Mouse (Mus musculus) hindlimb bud, embryonic 11.5 days (tissue): ENCODE data around the gene Grhpr.
A peak's percentile ranks its signal among the peaks of the same experiment; 100 is the strongest.
"Not testable (repeated sequence)": the region's sequence is repeated elsewhere in the genome, so short reads cannot be mapped to it uniquely, and the experiment has no call there.

Experiments
- DNase-seq: peaks from one replicate; pipeline ENCODE4 v3.0.0-alpha.2; 2012; ENCODE audit warnings: low read depth, low spot score; ENCODE audit errors: extremely low spot score

The Grhpr gene

DNA sequence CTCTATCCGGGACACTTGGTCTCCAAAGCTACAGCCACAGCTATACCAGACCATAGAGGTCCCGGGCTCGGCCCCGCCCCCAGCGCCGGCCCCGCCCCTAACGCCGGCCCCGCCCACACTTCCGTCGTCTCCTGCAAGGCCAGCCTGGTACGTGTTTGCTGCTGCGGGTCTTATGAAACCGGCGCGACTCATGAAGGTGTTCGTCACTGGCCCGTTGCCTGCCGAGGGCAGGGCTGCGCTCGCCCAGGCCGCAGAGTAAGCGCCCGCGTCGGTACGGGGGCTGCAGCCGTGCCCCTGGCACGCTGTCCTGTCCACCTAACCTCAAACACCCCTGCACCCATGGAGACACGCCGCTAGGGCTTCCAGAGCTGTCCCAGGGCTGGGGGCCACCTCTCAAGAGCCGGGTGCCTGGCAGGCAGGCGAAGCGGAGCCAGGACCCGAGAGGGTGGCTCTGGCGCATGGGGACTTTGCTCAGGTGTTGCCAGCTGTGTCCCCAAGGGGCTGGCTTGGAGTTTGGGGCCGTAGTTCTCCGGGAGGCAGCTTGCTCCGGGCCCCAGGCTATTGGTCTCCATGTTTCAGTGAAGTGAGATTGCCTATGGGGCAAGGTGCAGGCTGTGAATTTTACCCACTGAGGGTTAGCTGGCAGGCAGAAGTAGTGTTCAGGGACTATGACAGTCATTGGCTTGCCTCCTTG, at the start of gene Grhpr:
Gene Grhpr, plus strand, starts transcription at position 116 of the 694 bp plus-strand sequence.
- DNase-seq = peak; percentile 22

DNA sequence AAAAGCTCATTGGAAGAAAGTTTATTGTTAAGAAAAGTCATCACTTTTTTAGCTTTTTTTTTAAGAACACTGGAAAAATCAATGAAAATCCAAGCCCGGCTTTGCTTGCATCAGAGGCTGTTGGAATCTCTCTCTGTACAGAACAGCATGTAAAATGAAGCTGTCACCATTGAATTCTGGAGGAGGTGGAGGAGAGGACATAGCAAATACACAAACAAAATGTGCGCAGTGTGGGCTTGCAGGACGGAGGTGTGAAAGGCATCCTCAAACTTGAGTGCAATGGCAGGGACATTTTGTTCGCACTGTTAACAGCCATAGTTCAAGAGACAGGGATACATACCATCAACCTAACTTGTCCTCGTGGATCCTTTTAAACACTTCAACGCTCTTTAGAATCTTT, 49.5 kb upstream of the Grhpr start:
- DNase-seq = no peak

DNA sequence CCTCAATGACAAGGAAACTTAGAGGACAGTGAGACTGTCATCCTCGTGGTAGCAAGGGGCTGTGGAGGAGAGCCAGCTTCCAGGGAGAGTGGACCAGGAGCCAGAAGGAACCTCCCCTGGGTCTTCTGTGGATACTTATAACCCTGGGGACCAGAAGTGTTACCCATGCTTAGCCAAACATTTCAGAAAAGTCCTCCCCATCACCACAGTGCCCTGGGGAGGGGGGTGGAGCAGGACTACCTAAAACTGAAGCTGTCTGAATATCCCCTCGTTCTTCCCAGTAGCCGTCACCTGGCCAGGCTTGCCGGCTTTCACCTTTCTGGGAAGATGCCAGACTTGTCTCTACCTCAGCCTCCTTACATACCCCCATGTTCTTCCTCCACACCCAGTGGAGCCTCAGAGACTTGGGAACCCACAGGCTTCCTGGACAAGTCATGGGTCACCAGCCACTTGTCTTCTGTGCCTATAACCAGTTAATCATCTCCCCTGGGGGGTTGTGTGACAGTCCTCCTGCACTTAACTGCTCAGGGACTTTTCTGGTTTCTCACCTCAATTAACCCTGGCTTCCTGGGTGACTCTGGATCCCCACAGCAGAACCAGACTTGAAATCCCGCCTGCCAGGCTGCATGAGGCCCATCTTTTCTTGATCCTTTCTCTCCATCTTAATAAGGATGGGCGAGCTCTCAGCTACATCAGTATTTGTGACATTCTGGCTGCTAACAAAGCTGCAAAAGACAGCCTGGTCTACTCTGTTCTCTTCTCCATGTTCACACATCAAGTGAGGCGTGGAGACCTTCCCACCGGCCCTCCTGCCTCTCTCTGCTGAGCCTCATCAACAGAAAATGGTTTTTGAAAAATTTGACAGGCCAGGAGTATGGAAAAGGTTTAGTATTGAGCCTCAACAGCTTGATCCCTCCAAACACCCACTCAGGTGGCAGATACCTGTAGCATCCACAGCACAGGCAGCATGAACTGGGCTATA, 42.5 kb upstream of the Grhpr start:
- DNase-seq = no peak

DNA sequence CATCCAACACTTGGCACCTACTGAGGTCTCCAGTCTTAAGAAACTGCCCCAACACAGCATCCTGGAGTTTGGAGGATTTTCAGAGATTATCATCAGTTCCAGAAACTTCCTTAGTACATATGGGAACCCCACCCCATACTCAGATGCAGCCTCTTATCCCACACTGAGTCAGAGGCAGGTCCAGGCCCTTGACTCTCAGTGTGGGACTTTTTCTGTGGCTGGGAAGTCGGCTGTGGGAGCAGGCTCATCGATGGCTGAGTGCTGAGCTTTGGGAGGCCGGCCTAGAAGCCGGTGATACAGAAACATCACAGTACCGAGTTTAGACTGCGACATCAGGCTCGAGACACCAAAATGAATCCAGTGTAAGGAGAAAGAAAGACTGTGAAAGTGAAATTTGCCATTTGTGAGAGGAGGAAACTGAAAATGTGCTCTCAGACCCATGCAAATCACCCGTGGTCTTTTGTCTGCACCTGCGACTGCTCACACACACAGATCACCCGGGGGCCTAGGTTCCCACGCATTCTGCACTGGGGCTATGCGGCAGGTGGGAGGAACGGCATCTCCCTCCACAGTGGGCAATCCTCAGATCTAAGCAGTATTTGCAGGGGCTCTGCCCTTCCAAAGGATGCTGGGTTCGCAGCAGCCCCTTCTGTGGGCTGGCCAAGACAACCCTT, 41.5 kb upstream of the Grhpr start:
- no peak for DNase-seq

DNA sequence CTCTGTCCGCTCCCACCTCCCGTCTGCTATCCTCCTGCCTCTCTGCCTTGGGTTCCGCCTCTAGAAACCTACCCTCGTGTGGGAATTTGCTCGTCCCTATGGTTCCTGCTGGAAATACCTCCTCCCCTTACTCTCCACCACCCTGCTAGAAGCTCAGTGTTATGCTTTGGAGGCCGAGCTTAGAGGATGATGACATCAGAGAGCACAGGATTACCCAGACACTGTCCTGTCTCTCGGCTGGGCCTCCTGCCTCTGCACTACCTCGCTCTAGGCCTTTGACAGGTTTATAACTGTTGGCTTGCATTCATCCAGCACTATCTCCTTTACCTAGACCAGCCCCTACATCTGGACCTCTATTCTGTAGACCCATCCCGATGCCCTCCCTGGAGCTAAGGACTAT, 40.9 kb upstream of the Grhpr start:
- no peak for DNase-seq

DNA sequence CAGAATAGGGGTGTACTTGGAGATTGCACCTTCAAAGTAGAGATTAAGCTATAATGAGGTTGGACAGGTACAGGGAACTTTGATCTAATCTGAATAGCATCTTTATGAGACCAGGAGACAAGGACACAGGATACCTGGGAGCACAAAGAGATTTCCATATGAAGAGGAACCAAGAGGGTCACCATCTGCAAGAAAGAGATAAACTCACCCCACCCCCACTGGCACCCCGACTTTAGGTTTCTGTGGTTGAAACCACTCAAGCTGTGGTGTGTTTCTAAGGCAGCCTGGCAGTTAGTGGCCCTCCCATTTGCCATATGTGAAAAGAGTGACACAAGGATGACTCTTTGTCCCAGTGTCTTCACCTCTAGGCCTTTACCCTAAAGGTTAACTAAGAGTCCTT, 39.0 kb upstream of the Grhpr start:
- DNase-seq = no peak

DNA sequence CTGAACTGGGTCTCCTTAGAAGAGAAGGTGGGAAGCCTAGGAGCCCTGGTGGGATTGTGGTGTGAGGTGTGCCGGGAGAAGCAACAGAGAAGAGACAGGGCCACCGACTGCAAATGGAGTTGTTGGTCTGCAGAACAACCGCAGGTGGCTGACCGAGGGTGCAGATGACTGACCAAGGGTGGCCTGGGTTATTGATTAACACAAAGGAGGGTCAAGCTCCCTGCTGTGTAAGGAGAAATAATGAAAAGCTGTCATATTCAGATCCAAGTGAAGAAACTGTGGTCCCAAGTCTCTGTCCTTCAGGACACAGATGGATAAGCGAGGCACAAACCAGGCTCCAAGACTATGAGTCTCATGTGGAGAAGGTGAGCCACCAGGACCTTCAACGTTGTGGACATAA, 37.7 kb upstream of the Grhpr start:
- DNase-seq = no peak

DNA sequence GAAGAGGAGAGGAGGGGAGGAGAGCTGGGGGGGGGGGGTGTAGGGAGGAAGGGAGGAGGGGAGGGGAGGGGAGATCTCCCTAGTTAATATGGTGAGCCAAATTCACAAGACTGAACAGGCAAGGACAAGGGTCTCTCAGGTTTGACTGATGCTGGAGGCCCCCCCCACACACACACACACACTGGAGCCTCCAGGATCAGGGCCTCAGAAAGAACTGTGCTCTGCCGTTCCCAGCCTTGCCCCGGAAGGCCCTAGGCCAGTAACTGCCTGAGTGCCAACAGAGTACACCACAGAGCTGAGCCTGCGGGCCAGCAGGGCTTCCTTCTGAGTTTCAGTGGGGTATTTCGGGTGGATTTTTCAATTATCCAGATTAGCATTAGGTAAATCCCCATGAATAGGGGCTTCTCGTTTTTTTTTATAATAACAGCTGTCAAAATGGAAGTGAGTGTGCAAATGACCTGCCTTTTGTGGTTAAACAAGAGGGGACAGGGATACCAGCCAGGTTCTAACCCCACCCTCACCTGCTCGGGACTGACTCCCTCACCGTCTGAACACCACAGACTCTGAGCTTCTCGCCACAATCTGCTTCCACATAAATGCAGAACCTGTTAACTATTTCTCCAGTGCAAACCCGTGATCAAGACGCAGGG, 36.6 kb upstream of the Grhpr start:
- DNase-seq = no peak

DNA sequence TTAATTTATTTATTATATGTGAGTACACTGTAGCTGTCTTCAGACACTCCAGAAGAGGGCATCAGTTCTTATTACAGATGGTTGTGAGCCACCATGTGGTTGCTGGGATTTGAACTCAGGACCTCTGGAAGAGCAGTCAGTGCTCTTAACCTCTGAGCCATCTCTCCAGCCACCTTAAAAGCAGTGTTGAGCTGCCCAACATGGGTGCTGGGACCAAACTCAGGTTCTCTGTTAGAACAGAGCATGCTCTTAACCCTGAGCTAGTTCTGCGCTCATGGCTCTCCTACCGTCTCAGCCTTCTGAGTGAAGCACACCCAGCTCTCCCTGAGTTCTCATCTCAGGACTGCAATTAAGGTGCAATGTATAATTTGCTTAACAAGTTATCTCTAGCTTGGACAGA, 35.1 kb upstream of the Grhpr start:
- not testable (repeated sequence) for DNase-seq

DNA sequence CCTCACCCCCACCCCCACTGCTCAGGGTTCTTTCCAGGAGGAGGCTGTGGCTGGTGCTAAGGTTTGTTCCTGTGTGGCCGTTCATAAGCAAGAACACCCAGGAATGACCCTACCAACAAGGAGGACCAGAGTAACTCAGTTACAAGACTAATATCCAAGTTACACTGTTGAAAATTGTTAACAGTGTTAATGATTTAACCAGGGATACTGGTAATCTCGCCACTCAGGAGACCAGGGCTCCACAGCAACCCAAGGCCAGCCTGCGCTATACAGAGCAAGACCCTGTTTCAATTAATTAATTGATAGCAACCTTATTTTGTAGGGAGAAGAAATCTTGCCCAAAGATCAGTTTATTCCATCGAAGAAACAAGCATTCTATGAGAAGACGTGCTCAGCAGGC, 33.7 kb upstream of the Grhpr start:
- no peak for DNase-seq

DNA sequence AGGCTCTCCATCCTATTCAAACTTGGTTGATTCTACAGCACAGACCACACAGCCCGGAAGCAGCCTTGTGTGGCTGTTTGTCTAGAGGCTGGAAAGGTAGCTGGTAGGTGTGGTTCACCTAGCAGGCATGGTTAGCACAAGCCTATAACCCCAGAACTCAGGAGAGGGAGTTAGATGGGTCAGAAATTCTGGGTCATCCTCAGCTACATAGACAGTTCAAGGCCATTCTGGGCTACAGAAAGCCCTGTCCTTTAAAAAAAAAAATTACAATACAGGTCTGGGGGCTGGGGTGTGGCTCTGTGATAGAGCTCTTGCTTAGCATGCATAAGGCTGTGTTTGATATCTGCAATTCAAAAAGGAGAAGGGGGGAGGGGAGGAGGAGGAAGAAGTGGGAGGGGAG, 32.9 kb upstream of the Grhpr start:
- DNase-seq = no peak

DNA sequence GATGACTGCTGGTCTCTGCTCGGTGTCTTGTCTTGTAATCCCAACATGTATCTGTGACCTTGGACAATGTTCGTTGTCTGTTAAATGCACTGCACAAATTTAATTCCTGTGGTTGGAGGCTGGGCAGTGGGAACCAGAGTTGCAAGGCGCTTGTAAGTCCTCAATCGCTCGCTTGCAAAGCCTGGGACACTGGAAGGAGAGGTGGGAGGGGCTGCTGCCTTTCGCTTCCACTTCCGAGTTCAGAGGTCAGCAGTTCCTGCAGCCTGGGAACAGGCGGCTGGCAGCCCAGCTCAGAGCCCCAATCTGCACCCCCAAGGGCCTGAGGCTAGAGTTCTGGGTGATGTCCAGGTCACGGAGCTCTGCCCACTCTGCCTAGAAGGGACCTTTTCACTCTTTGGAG, 28.2 kb upstream of the Grhpr start:
- DNase-seq = no peak

DNA sequence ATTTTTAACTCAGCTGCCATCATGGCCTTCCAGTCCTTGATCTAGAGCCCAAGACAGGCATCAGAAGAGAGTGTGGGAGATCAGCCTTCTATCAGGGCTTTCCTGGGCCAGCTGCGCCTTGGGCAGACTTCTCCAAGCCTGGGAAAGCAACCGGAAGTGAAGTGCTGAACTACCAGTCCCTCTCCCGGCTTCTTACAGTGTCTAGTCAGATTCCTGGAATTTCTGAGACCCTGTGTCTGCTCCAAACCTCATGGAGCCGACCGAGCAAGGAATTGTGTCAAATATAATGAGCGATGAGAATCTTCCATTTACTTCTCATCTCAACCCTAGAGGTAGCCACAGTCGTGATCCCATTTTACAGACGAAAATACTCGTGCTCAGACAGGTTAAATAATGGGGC, 22.4 kb upstream of the Grhpr start:
- no peak for DNase-seq

DNA sequence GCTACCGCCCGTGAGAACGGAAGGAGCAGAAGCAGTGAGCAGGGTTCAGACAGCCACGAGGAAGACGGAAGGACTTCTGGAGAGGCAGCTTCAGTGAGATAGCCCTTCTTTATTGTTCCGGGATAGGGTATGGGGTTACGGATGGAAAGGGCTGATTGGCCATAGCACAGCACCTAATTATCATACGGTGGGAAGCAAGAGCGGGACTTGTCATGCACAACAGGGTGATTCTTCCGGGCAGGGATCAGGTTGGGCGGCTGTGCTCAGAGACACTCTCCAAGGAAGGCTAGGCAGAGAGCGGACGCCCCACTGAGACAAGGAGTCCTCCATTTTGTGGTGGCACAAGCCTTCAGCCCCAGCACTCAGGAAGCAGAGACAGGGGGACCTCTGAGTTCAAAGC, 22.0 kb upstream of the Grhpr start:
- DNase-seq = no peak

DNA sequence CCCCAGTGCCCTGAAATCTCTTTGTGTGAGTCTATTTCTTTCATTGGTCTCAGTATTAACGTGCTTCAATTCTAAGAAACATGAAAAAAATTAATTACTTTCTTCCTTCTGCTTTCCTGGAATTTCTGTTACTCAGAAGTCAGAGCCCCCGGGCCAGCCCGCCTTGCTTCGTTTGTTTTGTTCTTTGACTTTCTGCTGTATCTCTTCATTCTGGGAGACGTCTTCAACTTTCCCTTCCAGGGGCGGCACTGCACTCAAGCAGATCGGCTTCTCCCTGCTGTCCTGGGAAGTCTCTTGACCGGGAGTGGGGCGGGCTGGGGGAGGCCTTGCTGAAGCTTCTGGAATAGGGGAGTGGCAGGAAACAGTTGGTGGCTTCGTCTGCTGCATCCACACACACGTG, 18.0 kb upstream of the Grhpr start:
- no peak for DNase-seq

DNA sequence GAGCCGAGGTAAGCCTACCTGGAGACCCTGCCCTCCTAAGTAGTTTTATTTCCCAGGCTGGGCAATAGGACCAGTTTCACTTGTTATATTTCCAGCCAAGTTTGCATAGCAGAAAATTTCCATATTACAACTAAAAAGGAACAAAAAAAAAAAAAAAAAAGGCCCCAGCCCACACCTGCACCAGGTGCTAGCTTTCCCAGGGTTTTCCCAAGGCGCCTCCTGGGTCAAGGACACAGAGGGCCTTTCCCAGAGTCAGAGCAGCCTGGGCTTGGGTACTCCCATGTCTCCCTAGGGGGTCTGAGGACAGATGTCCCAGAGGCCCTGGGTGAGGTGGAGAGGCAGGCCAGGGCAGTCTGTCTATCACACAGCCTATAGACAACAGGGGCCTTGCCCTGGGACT, 16.0 kb upstream of the Grhpr start:
- DNase-seq = no peak

DNA sequence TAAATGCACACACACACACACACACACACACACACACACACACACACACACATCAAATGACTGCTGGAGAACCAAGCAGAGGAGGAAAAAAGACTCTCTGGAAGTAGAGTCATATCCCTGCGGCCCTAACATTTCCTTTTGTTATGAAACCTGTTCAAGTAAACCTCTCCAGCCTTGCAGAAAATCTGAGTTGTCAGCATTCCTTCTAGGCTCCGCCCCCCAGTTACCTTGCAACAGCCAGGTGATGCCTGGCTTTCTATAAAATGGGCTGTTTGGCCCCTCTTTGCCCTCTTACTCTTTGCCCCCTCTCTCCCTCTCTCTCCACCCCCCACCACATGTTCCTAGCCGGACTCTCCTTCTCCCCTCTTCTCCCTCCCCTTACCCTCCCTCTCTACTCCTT, 15.5 kb upstream of the Grhpr start:
- no peak for DNase-seq

DNA sequence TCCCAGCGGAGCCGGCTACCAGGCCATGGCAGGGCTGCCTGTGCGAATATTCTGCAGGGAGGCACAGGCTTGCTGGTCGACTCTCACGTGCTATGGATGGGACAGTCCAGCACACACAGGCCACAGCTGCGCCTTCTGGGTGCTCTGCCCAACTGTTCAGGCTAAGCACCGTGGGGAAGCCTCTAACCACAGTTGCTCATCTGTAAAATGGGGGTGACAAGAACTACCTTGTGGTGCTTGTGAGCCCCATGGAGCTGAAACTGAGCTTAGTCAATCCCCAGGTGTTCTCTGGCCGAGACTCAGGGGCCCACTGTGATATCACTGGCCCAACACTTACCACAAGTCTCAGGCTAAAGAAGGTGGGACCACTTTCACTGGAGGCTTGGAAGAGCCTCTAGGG, 13.8 kb upstream of the Grhpr start:
- no peak for DNase-seq

DNA sequence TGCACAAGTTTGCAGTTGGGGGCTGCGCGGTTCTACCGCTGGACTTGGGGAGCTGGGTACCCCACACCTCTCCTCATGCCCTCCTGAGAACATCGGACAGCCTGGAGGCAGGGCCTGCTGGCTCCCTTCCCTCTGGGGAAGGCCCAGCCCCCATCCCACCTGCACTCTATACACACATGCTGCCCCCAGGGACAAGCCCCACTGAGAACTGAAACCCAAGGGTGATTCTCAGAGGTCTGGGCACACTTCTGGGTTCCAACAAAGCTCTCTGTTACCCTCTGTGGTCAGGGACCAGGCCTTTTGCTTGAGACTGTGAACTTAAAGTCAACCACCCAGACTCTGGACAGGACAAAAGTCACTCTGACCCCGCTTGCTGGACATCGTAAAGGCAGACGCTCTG, 11.1 kb upstream of the Grhpr start:
- no peak for DNase-seq

DNA sequence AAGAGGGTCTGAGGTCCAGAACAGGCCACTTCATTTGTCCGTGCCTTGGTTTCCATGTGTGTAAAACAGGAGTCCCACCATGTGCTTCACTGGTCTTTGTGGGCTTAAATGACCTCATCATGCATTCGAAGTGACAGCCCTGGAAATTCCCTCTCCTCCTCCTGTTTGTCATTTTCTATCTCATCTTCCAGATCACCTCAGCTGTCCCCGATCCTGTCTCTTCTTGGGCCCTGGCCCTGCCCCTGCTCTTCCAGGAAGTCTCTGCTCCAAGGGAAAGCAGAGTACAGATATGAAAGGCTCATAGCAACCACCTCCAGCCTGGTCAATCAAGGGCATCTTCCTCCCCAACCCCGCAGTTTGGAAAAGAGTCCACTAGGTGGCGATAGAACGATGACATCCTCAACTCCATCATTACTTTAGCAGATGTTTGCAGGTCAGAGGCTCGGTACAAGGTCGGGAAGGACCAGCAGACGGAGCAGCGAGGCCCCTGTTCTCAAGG, 10.5 kb upstream of the Grhpr start:
- peak; percentile 70 for DNase-seq

DNA sequence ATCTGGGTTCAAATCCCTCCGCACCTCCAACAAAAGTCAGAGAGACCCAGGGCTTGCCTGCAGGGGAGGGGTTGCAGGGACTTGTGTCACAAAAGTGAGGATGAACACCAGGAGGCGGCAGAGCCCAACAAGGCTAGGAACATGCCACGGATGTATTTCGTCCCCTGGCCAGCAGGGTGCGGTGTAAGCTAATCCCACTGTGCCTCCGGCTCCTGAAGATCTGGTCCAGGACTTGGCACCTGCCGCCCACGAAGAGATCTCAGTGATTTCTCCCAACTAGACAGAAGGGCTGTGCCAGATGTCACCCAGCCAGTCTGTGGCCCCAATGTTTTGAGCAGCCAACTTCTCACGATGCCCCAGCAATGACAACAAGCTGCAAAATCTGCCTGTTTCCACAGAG, 7.7 kb upstream of the Grhpr start:
- DNase-seq = peak; percentile 68
